Mouse (Mus musculus) granulocyte monocyte progenitor cell, adult 5-6 weeks (primary cell): Measurements from ENCODE around the gene Slc44a3. TPM values are rescaled to one million over a fixed set of nuclear protein-coding genes. Genes with fewer than 3 reads are reported as not detected.
"Not testable (repeated sequence)": the region's sequence is repeated elsewhere in the genome, so short reads cannot be mapped to it uniquely, and the experiment has no call there.

Experiments used
- ATAC-seq: replicated peaks from 2 replicates; pipeline ENCODE4 v1.8.0; 2016; ENCODE audit warnings: mild to moderate bottlenecking, moderate TSS enrichment, inconsistent platforms; ENCODE audit not compliant: poor library complexity, severe bottlenecking
- total RNA-seq, 2 experiments: library from RNA; stranded (forward) in 1 of 2; stranded (reverse) in 1 of 2; fragments of 200-712, 200-1000 nt in 1 of 2; fragments of >200 nt in 1 of 2; fragmentation: Nextera tagmentation in 1 of 2; gene quantifications; 2 replicates each; pipeline ENCODE4 v1.2.3; 2014 to 2017

Gene Slc44a3
- total RNA-seq, 2 experiments from 2014 or later: not detected

- ATAC-seq: no peak
Measured at GRCm38 (mm10) chr3:121556304-121556703, 24.1 kb upstream of the Slc44a3 start.

GRCm38 (mm10) chr3:121553294-121553693, 21.1 kb upstream of the Slc44a3 start:
- ATAC-seq: no peak

GRCm38 (mm10) chr3:121552723-121553122, 20.5 kb upstream of the Slc44a3 start:
- no peak for ATAC-seq

- ATAC-seq: peak; percentile 26; the same call in 1 of the 2 replicates
Measured at GRCm38 (mm10) chr3:121550370-121550769, 18.2 kb upstream of the Slc44a3 start.

GRCm38 (mm10) chr3:121547851-121548624, 15.8 kb upstream of the Slc44a3 start:
- peak; percentile 83 for ATAC-seq

- ATAC-seq: no peak
Measured at GRCm38 (mm10) chr3:121540621-121541020, 8.4 kb upstream of the Slc44a3 start.

GRCm38 (mm10) chr3:121539871-121540431, 7.7 kb upstream of the Slc44a3 start:
- no peak for ATAC-seq

GRCm38 (mm10) chr3:121538847-121539246, 6.6 kb upstream of the Slc44a3 start:
- ATAC-seq: not testable (repeated sequence)

- ATAC-seq: no peak
Measured at GRCm38 (mm10) chr3:121537996-121538395, 5.8 kb upstream of the Slc44a3 start.

- ATAC-seq: 0 out of 2 replicates have a peak, but pooled peaks have one; percentile 20
Measured at GRCm38 (mm10) chr3:121536803-121537202, 4.6 kb upstream of the Slc44a3 start.

- peak; percentile 61 for ATAC-seq
Measured at GRCm38 (mm10) chr3:121535813-121536504, 3.8 kb upstream of the Slc44a3 start.

- peak; percentile 66 for ATAC-seq
Measured at GRCm38 (mm10) chr3:121531370-121532148, 645 bp downstream of the Slc44a3 start.

- no peak for ATAC-seq
Measured at GRCm38 (mm10) chr3:121530546-121531258, 1.5 kb downstream of the Slc44a3 start.

- ATAC-seq: peak; percentile 23; the same call in 1 of the 2 replicates
Measured at GRCm38 (mm10) chr3:121526096-121527093, 5.8 kb downstream of the Slc44a3 start.

- ATAC-seq: no peak
Measured at GRCm38 (mm10) chr3:121521633-121522125, 10.5 kb downstream of the Slc44a3 start.

GRCm38 (mm10) chr3:121521123-121521522, 11.1 kb downstream of the Slc44a3 start:
- peak; percentile 78 for ATAC-seq

- peak; percentile 30; the same call in 1 of the 2 replicates for ATAC-seq
Measured at GRCm38 (mm10) chr3:121517030-121517429, 15.2 kb downstream of the Slc44a3 start.

GRCm38 (mm10) chr3:121509141-121509540, 23.1 kb downstream of the Slc44a3 start:
- peak; percentile 96 for ATAC-seq
